Mouse (Mus musculus) midbrain, postnatal 0 days (tissue): ENCODE measurements around the gene Snca. TPM values are rescaled to one million over a fixed set of nuclear protein-coding genes. Genes with fewer than 3 reads are reported as not detected.

Experiments
- ATAC-seq: fragments of 200-750 bp; cut with Nextera tagmentation; 2 replicates; pipeline ENCODE4 v1.8.0; 2017; ENCODE audit warnings: moderate number of reproducible peaks, mild to moderate bottlenecking, moderate TSS enrichment, moderate library complexity; ENCODE audit not compliant: low FRiP score
- DNase-seq: peaks from one replicate; pipeline ENCODE4 v3.0.0-alpha.2; 2015; ENCODE audit warnings: low spot score
- H3K27ac ChIP-seq: fragments of 300-500 bp; sonication (generic); 2 replicates; pipeline ENCODE4 v1.5.1; 2014; ENCODE audit warnings: low read depth, mild to moderate bottlenecking, low read length, mixed read lengths
- H3K27me3 ChIP-seq: fragments of 300-500 bp; sonication (generic); 2 replicates; pipeline ENCODE4 v1.6.1; 2014; ENCODE audit warnings: low read length, control low read depth, mixed read lengths; ENCODE audit not compliant: insufficient read depth
- H3K36me3 ChIP-seq: fragments of 300-500 bp; sonication (generic); 2 replicates; pipeline ENCODE4 v1.6.1; 2014; ENCODE audit warnings: low read length, control low read depth, mixed read lengths; ENCODE audit not compliant: insufficient read depth
- H3K4me1 ChIP-seq: fragments of 300-500 bp; sonication (generic); 2 replicates; pipeline ENCODE4 v1.6.1; 2014; ENCODE audit warnings: mild to moderate bottlenecking, control low read depth, antibody characterized with exemption, low read length, mixed read lengths; ENCODE audit not compliant: insufficient read depth
- H3K4me2 ChIP-seq: fragments of 300-500 bp; sonication (generic); 2 replicates; pipeline ENCODE4 v1.6.1; 2014; ENCODE audit warnings: low read depth, mild to moderate bottlenecking, low read length, mixed read lengths; ENCODE audit not compliant: poor library complexity, severe bottlenecking
- H3K4me3 ChIP-seq: fragments of 300-500 bp; sonication (generic); 2 replicates; pipeline ENCODE4 v1.5.1; 2014; ENCODE audit warnings: low read depth, mild to moderate bottlenecking, low read length, moderate library complexity
- H3K9ac ChIP-seq: fragments of 300-500 bp; sonication (generic); replicated peaks from 2 replicates; pipeline ENCODE4 v1.6.1; 2014; ENCODE audit warnings: mild to moderate bottlenecking, low read length, moderate library complexity, mixed read lengths; ENCODE audit not compliant: poor library complexity, severe bottlenecking
- H3K9me3 ChIP-seq: fragments of 300-500 bp; sonication (generic); 2 replicates; pipeline ENCODE4 v1.6.1; 2016; ENCODE audit warnings: low read length, control low read depth
- CTCF ChIP-seq: IDR thresholded peaks from 2 replicates; pipeline ENCODE4 v1.5.1; 2016; ENCODE audit warnings: antibody characterized with exemption, mild to moderate bottlenecking
- WGBS: fragments of 180-500 bp; shearing (Covaris S2); extraction: QIAGEN DNeasy Blood & Tissue Kit; methylation state at CpG from one replicate; pipeline ENCODE4 v1.1.7; 2014; 5-methylcytosine and 5-hydroxymethylcytosine counted together
- polyA plus RNA-seq: library from polyadenylated mRNA; unstranded; fragments of >200 nt; fragmentation: Nextera tagmentation; extraction: Ambion mirVana; gene quantifications from 2 replicates; pipeline ENCODE4 v1.2.1, GENCODE M21; 2015
- total RNA-seq: library from RNA; depleted of rRNA; stranded (reverse); fragments of >200 nt; gene quantifications from 2 replicates; pipeline ENCODE4 v1.2.3, GENCODE M21; 2014

Snca gene
- total and polyA plus RNA-seq, 2 experiments from 2014 or later: 155 to 337 TPM

GRCm38 (mm10) chr6:60827290-60827689 is 2.4 kb downstream of the Snca start:
- H3K9ac ChIP-seq: 0 out of 2 replicates have a peak overlapping the region, but pooled peaks have one; percentile 1

GRCm38 (mm10) chr6:60819272-60819671 is 10.4 kb downstream of the Snca start:
- WGBS: 96% methylated on average over 1 of the region's 1 CpGs
- H3K27me3 ChIP-seq: no peaks in the 10 kb centered on the region
- no peak for ATAC-seq
- H3K9ac ChIP-seq: no peak overlapping the region
- no peak overlapping the region for H3K27ac ChIP-seq
- H3K36me3 ChIP-seq: no peaks in the 10 kb centered on the region; the same call in 1 of the 2 replicates
- DNase-seq: no peak
- TF ChIP-seq CTCF: no peak
- no peak overlapping the region for H3K4me3 ChIP-seq
- no peaks in the 10 kb centered on the region for H3K9me3 ChIP-seq
- no peak overlapping the region for H3K4me2 ChIP-seq
- H3K4me1 ChIP-seq: no peaks in the 10 kb centered on the region

More at GRCm38 (mm10) chr6:60827290-60827689, 2.4 kb downstream of the Snca start:
- Histone ChIP-seq H3K4me1 (peaks cover 3% of the 10 kb centered on the region; the same call in 1 of the 2 replicates), H3K36me3 (no peaks in the 10 kb centered on the region), H3K4me2 (peak overlapping the region; percentile 89), H3K9me3 (no peaks in the 10 kb centered on the region), H3K27ac (no peak overlapping the region), H3K27me3 (no peaks in the 10 kb centered on the region), H3K4me3 (peak overlapping the region; percentile 63)
- ATAC-seq: no peak
- no peak for TF ChIP-seq CTCF
- peak; percentile 4 for DNase-seq
- WGBS: 38% methylated on average over 1 of the region's 1 CpGs

- H3K27me3 ChIP-seq: no peaks in the 10 kb centered on the region
- ATAC-seq (no peak), DNase-seq (no peak)
Observed at GRCm38 (mm10) chr6:60813516-60813915, 16.1 kb downstream of the Snca start.

GRCm38 (mm10) chr6:60798266-60798665 is 31.4 kb downstream of the Snca start:
- Histone ChIP-seq H3K27me3 (no peaks in the 10 kb centered on the region), H3K4me3 (no peak overlapping the region), H3K4me2 (no peak overlapping the region), H3K4me1 (no peaks in the 10 kb centered on the region), H3K9me3 (no peaks in the 10 kb centered on the region), H3K9ac (no peak overlapping the region), H3K27ac (no peak overlapping the region), H3K36me3 (no peaks in the 10 kb centered on the region)
- ATAC-seq: no peak
- TF ChIP-seq CTCF: no peak
- 93% methylated on average over 1 of the region's 1 CpGs for WGBS
- DNase-seq: no peak

More at GRCm38 (mm10) chr6:60813516-60813915, 16.1 kb downstream of the Snca start:
- Histone ChIP-seq H3K4me1 (no peaks in the 10 kb centered on the region), H3K9me3 (no peaks in the 10 kb centered on the region), H3K36me3 (no peaks in the 10 kb centered on the region; the same call in 1 of the 2 replicates), H3K27ac (no peak overlapping the region), H3K4me2 (no peak overlapping the region), H3K9ac (no peak overlapping the region), H3K4me3 (no peak overlapping the region)
- 82% methylated on average over 3 of the region's 3 CpGs for WGBS
- TF ChIP-seq CTCF: no peak

- 84% methylated on average over 3 of the region's 3 CpGs for WGBS
- H3K4me2 ChIP-seq: no peak overlapping the region
Observed at GRCm38 (mm10) chr6:60793659-60794365, 35.8 kb downstream of the Snca start.

GRCm38 (mm10) chr6:60786955-60787354 is 42.7 kb downstream of the Snca start:
- Histone ChIP-seq H3K27ac (no peak overlapping the region), H3K4me1 (no peaks in the 10 kb centered on the region), H3K4me3 (no peak overlapping the region), H3K27me3 (no peaks in the 10 kb centered on the region), H3K9me3 (no peaks in the 10 kb centered on the region), H3K4me2 (no peak overlapping the region), H3K9ac (no peak overlapping the region), H3K36me3 (no peaks in the 10 kb centered on the region)
- ATAC-seq (no peak), DNase-seq (peak; percentile 66)
- 73% methylated on average over 1 of the region's 1 CpGs for WGBS
- no peak for TF ChIP-seq CTCF

More at GRCm38 (mm10) chr6:60793659-60794365, 35.8 kb downstream of the Snca start:
- Histone ChIP-seq H3K27me3 (no peaks in the 10 kb centered on the region), H3K9ac (no peak overlapping the region), H3K4me3 (no peak overlapping the region), H3K36me3 (no peaks in the 10 kb centered on the region), H3K9me3 (no peaks in the 10 kb centered on the region), H3K27ac (no peak overlapping the region), H3K4me1 (no peaks in the 10 kb centered on the region)
- TF ChIP-seq CTCF: no peak
- ATAC-seq (no peak), DNase-seq (peak; percentile 12)
